Mouse (Mus musculus) cortical plate, adult 2 months (tissue): ENCODE measurements around the gene Phf12. TPM values are rescaled to one million over a fixed set of nuclear protein-coding genes. Genes with fewer than 3 reads are reported as not detected.
"Not testable (repeated sequence)": the region's sequence is repeated elsewhere in the genome, so short reads cannot be mapped to it uniquely, and the experiment has no call there.

Experiments used
- H3K27ac ChIP-seq: fragments of 200-500 bp; 2 replicates; pipeline ENCODE4 v1.5.1; 2012; ENCODE audit warnings: low read length, control low read depth, inconsistent platforms; ENCODE audit not compliant: insufficient read depth
- H3K4me1 ChIP-seq: fragments of 200-500 bp; 2 replicates; pipeline ENCODE4 v1.6.1; 2011; ENCODE audit warnings: low read length; ENCODE audit not compliant: control insufficient read depth, insufficient read depth
- H3K4me3 ChIP-seq: fragments of 200-500 bp; 2 replicates; pipeline ENCODE4 v1.5.1; 2011; ENCODE audit warnings: mild to moderate bottlenecking, low read length, control low read depth; ENCODE audit not compliant: insufficient read depth
- CTCF ChIP-seq: fragments of 200-500 bp; IDR thresholded peaks from 2 replicates; pipeline ENCODE4 v1.5.1; 2011; ENCODE audit warnings: mild to moderate bottlenecking, control low read depth, low read length; ENCODE audit not compliant: insufficient read depth; ENCODE audit errors: extremely low read depth
- POLR2A ChIP-seq: fragments of 200-500 bp; IDR thresholded peaks from 2 replicates; pipeline ENCODE4 v1.6.1; 2011; ENCODE audit warnings: mild to moderate bottlenecking, low read length, control low read depth; ENCODE audit not compliant: insufficient read depth; ENCODE audit errors: extremely low read depth
- polyA plus RNA-seq: library from polyadenylated mRNA; depleted of rRNA; stranded (reverse); fragments of >200 nt; gene quantifications from 2 replicates; pipeline ENCODE4 v1.2.3, GENCODE M21; 2012

Gene Phf12
- polyA plus RNA-seq, 1 experiment, result 37.7 TPM

GRCm38 (mm10) chr11:78044758-78045251 is 62.3 kb downstream of the Phf12 start:
- H3K4me1 ChIP-seq, result no peaks in the 10 kb centered on the region
- no peak overlapping the region for H3K4me3 ChIP-seq
- TF ChIP-seq CTCF, result no peak
- TF ChIP-seq POLR2A, result no peak
- no peak overlapping the region for H3K27ac ChIP-seq

GRCm38 (mm10) chr11:78048637-78049036 is 66.1 kb downstream of the Phf12 start:
- H3K4me1 ChIP-seq, H3K4me3 ChIP-seq, H3K27ac ChIP-seq: not testable (repeated sequence)

GRCm38 (mm10) chr11:78053078-78053477 is 70.5 kb downstream of the Phf12 start:
- Histone ChIP-seq H3K27ac (no peak overlapping the region), H3K4me1 (no peaks in the 10 kb centered on the region), H3K4me3 (no peak overlapping the region)
- TF ChIP-seq POLR2A (no peak), CTCF (no peak)

- no peak overlapping the region for H3K4me3 ChIP-seq
- no peaks in the 10 kb centered on the region for H3K4me1 ChIP-seq
- TF ChIP-seq CTCF (no peak), POLR2A (no peak)
- no peak overlapping the region for H3K27ac ChIP-seq
Measured at GRCm38 (mm10) chr11:78056946-78057345, 74.4 kb downstream of the Phf12 start.

- peak; percentile 89 for TF ChIP-seq CTCF
- no peak for TF ChIP-seq POLR2A
- no peak overlapping the region for H3K4me3 ChIP-seq
- no peak overlapping the region for H3K27ac ChIP-seq
- H3K4me1 ChIP-seq, result no peaks in the 10 kb centered on the region
Measured at GRCm38 (mm10) chr11:78059833-78060757, 77.5 kb downstream of the Phf12 start.

- TF ChIP-seq POLR2A (no peak), CTCF (no peak)
- H3K27ac ChIP-seq, result no peak overlapping the region
- H3K4me1 ChIP-seq, result no peaks in the 10 kb centered on the region
- H3K4me3 ChIP-seq, result no peak overlapping the region
Measured at GRCm38 (mm10) chr11:78062563-78062962, 80.0 kb downstream of the Phf12 start.

GRCm38 (mm10) chr11:78065906-78066305 is 83.4 kb downstream of the Phf12 start:
- H3K27ac ChIP-seq, result no peak overlapping the region
- TF ChIP-seq CTCF (no peak), POLR2A (no peak)

GRCm38 (mm10) chr11:78066641-78067040 is 84.1 kb downstream of the Phf12 start:
- Histone ChIP-seq H3K27ac (no peak overlapping the region), H3K4me3 (no peak overlapping the region), H3K4me1 (no peaks in the 10 kb centered on the region)
- TF ChIP-seq POLR2A, result no peak
- TF ChIP-seq CTCF, result no peak

More at GRCm38 (mm10) chr11:78065906-78066305, 83.4 kb downstream of the Phf12 start:
- H3K4me1 ChIP-seq, result no peaks in the 10 kb centered on the region
- no peak overlapping the region for H3K4me3 ChIP-seq

- Histone ChIP-seq H3K4me3 (no peak overlapping the region), H3K4me1 (no peaks in the 10 kb centered on the region), H3K27ac (no peak overlapping the region)
- no peak for TF ChIP-seq POLR2A
- no peak for TF ChIP-seq CTCF
Measured at GRCm38 (mm10) chr11:78067566-78067965, 85.0 kb downstream of the Phf12 start.

GRCm38 (mm10) chr11:78069130-78069529 is 86.6 kb downstream of the Phf12 start:
- Histone ChIP-seq H3K4me3 (no peak overlapping the region), H3K4me1 (no peaks in the 10 kb centered on the region), H3K27ac (no peak overlapping the region)
- TF ChIP-seq CTCF, result no peak
- no peak for TF ChIP-seq POLR2A
